Mouse (Mus musculus) kidney, postnatal 10 days (tissue): ENCODE results near the gene Selenow.
"Not testable (repeated sequence)": the region's sequence is repeated elsewhere in the genome, so short reads cannot be mapped to it uniquely, and the experiment has no call there.

Source experiments
- DNase-seq: peaks from one replicate; pipeline ENCODE4 v3.0.0; 2021; ENCODE audit warnings: mixed read lengths

The Selenow gene

DNA sequence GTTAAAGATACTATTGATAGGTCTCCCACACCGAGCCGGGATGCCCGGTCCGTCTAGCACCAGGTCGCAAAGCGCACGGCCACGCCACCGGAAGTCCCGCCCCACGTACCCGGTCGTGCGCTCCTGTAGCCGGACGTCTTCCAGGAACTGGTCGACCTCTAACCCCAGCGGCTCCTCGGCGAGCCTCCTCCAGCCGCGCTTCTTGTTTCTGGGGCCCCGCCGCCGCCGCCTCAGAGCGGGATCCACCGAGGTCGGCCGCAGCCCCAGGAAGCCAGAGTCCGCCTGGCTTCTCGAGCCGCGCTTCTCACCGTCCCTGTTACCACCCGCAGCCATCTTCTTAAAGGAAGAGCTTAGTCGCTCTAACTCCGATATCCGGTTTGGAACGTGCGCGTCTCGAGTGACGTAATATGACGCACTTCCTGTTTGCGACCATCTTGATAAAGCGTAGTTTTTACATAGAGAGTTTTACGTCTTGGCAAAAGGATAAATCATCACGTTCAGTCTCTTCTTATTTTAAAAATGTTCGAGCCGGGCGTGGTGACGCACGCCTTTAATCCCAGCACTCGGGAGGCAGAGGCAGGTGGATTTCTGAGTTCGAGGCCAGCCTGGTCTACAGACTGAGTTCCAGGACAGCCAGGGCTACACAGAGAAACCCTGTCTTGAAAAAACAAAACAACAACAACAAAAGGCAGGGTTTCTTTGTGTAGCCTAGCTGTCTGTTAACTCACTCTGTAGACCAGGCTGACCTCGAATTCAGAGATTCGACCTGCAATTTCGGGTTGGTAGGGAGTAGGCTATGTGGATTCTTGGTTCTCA lies 23.7 kb upstream of the Selenow start, which contains the start of gene Nop53:
Gene Nop53 (minus strand): TSS at position 354 of the 816 bp plus-strand sequence.
- peak; percentile 95 for DNase-seq

DNA sequence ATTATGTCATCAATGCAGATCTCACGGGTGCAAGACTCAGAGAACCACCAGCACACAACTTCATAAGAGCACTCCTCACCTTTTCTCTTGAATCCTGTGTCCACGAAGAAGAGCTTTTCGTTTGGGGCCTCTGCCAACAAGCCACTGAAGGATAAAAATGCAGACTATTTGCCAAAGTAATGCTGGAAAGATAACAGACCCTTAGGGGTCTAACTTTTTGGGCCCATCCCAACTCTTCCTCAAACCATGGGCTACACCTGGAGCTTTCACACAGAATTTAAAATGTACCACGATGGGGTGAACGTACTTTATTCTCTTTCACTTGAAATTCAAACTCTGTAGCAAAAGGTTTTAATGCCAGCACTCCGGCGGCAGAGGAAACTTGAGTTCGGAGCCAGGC lies 23.0 kb upstream of the Selenow start:
- no peak for DNase-seq

GRCm38 (mm10) chr7:15944311-15944710 lies 22.1 kb upstream of the Selenow start:
- DNase-seq, result no peak

- no peak for DNase-seq
Observed at GRCm38 (mm10) chr7:15938621-15939020, 16.4 kb upstream of the Selenow start.

DNA sequence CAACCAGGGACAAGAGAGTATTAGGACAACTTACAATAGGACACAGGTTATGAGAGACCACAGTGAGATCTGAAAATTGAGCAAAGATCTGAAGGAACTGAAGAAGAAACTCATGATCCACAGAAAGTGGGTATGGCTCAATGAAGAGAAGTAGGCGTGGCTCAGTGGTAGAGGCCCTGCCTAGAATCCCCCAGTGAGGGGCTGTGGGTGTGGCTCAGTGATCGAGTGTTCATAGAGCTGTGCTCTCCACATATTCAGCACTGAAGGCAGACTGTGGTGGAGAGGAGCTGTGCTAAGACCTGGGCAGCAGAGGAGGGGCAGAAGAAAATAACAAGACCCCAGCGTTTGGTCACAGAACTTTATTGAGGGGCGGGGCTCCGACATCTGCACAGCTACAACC lies 15.3 kb upstream of the Selenow start:
- DNase-seq, result no peak

- DNase-seq, result peak; percentile 62
Observed at GRCm38 (mm10) chr7:15933437-15934359, 11.5 kb upstream of the Selenow start.

DNA sequence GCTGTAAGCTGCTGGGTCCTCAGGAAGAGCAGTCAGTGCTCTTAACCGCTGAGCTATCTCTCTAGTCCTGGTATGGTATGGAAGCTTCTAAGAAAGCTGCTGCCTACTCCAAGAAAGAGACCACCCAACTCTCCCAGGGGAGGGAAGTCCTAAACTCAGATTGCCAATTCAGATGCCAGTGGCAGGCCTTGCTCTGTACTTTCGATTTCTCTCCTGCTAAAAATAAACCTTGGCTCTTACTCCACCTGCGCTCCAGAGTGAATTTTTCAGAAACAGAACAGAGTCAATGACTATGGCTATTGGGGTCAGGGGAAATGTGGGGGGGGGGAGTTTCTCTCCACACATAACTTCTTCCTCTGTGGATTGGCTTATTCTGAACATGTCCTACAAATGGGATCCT lies 9.4 kb upstream of the Selenow start:
- DNase-seq, result no peak

DNA sequence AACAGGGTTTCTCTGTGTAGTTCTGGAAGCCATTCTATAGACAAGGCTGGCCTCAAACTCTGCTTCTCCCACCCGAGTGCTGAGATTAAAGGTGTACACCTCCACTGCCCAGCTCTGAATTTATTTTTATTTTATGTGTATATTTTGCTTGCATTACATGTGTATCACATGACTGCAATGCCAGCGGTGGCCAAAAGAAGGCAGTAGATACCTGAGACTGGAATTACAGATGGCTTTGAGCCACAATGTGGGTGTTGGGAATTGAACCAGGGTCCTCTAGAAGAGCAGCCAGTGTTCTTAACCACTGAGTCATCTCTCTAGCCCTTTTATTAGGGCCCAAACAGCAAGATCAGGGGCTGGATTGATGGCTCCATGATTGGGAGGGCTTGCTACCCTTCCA lies 8.3 kb upstream of the Selenow start:
- no peak for DNase-seq

DNA sequence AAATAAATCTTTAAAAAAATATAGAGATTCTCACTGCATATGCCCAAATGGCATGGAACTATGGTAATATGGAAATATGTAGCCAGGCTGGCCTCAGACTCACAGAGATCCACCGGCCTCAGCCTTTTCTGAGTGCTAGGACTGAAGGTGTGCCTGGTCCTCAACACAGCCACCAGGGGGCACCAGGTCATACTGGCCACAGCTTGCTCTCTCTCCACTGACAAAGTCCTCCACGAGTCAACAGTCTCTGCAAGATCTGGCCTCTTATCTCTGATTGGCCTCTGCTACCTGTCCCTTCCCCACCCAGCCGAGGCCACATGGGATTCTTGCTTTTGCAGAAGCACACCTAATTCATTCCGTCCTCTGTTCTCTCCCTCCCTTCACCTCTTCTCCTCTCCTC lies 7.7 kb upstream of the Selenow start:
- DNase-seq, result peak; percentile 82

DNA sequence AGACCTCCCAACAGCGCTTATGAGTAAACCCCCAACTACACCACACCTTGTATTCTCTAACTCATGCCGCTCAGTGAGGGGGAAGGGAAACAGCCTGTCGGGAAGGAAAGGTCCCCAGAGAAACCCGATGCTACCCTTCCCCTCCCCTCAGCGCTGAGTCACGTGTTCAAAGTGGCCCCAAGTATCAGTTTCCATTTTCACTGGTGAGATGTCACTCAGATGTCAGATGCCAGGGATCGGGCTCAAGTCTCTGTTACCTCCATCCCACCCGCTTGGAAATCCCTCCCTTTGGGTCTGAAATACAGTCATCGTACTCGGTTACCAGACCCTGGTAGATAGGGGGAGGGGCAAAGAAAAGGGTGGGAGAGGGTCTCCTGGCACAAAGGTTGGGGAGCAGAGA lies 406 bp downstream of the Selenow start:
- DNase-seq, result peak; percentile 43

DNA sequence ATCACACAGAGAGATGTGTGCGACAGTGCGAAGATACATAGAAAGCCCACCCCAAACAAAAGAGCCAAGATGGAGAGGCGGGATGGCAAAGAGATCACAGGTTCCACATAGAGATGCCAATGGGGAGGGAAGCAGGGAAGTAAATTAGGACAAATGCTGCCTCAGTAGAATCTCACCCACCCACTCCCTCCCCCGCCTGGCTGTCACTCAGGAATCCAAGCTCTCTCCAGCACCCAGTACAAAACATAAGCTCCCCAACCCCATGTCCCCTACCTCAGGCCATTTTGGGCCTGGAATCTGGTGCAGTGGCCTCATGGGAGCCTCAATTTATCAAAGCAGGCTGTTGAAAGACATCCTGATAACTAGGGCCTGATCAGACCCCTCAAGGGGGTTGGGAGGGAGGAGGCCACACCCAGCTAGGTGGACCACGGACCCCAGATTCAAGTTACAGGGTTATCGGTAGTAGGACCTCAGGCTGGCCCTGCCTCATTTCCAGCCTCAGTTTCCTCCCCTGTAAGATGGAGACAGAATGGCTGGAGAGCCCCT lies 1.5 kb downstream of the Selenow start:
- DNase-seq, result no peak

DNA sequence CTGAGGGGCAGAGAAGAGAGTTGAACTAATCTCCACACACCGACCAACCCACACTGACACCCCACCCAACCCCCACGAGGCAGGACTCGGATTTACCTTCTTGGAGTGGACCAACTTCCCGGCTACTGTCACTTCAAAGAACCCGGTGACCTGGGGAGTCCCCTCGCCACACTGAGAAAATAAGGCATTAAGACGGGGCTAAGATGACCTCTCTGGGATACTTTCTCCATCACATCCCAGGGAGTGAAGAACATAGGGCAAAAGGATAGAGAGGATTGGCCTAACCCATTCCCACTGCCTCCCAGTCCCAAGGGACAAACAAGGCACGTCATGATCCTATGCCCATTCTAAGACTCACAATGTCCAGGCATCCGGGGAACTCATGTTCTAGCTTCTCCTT lies 2.3 kb downstream of the Selenow start:
- no peak for DNase-seq

GRCm38 (mm10) chr7:15918371-15918770 lies 3.8 kb downstream of the Selenow start:
- no peak for DNase-seq

DNA sequence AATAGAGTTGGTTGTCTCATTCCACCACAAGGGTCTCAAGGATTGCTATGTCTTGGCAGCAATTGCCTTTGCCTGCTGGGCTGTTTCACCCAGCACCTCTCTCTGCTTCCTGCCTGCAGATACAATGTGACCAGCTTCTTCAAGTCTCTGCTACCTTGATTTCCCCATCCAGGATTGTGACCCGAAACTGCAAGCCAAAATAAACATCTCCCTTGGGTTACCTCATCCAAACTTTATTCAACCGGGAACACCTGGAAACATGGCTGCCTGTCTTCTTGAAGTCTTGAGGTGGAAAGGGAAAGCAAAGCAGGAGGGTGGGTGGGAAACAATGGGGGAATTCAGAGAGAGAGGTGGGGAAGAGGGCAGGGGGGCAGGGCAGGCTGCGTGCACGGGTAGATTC lies 5.2 kb downstream of the Selenow start:
- DNase-seq, result no peak

GRCm38 (mm10) chr7:15916134-15916723 lies 6.0 kb downstream of the Selenow start:
- no peak for DNase-seq

- DNase-seq, result not testable (repeated sequence)
Observed at GRCm38 (mm10) chr7:15915695-15916094, 6.5 kb downstream of the Selenow start.

DNA sequence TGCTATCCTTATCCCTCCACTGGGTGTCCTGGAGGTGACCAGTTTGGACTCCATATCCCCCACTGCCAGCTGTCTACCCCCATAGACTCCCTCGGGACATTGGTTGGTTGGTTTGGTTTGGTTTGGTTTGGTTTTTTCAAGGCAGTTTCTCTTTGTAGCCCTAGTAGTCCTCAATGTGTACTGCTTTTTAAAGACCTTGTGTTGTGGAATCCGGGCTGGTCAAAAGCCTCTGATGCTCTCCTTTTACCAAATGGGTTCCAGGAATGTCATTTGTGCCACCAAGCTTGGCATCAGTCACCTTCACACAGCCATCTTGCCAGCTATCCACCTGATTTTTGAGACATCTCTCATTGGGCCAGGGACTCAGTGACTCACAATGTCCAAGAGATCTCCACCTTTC lies 7.5 kb downstream of the Selenow start:
- no peak for DNase-seq

- DNase-seq, result peak; percentile 56
Observed at GRCm38 (mm10) chr7:15914252-15914651, 8.0 kb downstream of the Selenow start.

DNA sequence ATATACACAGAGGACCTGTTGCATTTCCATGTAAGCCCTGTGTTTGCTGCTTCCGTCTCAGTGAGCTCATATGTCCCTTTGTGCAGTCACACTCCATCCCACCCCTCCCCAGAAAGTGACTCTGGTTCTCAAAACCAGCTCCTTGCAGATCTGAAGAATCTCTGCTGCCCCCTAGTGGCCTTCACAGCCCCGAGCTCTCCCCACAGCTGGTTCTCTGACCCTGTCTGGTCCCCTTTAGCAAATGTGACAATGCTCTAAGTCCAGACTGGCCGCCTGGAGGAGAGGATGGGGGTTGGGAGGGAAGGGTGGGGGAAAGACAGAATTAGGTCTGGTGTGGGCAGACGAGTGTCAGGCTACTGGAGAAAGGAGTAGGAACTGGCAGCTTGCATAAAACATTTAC lies 10.0 kb downstream of the Selenow start:
- peak; percentile 85 for DNase-seq

GRCm38 (mm10) chr7:15910521-15910920 lies 11.7 kb downstream of the Selenow start:
- no peak for DNase-seq

GRCm38 (mm10) chr7:15907971-15908590 lies 14.1 kb downstream of the Selenow start:
- no peak for DNase-seq

DNA sequence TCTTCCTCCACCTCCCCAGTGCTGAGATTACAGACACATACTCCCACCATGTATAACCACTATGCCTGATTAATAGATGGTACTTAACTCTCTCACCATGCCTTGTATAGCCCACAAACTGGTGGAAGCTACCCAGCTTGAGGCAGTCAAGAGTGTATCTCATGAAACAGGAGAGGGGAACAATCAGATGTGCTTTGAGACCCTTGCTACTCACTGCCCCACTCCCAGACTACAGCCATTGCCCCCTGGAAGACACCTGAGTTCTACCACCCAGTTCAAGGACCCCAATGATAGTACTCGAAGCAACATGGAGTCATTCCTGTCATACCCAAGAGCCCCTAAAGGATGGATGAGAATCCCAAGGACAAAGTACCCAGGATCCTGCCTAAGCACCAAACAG lies 15.6 kb downstream of the Selenow start:
- DNase-seq, result no peak

GRCm38 (mm10) chr7:15905861-15906260 lies 16.3 kb downstream of the Selenow start:
- DNase-seq, result no peak
